Mouse (Mus musculus) kidney, adult 8-10 months (tissue): ENCODE measurements at regions not wholly inside any gene's neighbourhood (a gene's known extent, or its start where the extent isn't known, plus 50 kb on each side); places are given as distances from the start of the nearest gene placed in this dataset.

Experiments used
- DNase-seq, 2 experiments: peaks; one replicate each; pipeline ENCODE4 v3.0.0; 2022

DNA sequence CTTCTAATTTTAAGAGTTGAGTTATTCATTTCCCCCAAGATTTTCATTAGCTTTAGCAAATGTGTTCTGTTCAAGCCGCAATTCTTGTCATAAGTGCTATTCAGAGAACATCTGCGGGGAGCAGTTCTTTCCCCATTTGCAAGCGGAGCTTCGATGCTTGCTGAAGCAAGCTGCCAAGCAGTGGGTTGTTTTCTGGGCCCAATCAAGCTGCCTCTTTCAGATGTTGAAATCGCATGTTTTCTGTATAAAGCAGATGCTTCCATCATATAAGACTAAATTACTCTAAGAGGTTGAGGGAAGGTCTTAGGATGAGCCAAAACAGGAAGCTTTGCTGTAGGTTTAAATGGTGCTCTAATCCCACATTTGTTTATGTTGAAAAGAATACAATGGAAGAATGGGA, 547.4 kb downstream of the Abca13 start:
- no peak for DNase-seq

DNA sequence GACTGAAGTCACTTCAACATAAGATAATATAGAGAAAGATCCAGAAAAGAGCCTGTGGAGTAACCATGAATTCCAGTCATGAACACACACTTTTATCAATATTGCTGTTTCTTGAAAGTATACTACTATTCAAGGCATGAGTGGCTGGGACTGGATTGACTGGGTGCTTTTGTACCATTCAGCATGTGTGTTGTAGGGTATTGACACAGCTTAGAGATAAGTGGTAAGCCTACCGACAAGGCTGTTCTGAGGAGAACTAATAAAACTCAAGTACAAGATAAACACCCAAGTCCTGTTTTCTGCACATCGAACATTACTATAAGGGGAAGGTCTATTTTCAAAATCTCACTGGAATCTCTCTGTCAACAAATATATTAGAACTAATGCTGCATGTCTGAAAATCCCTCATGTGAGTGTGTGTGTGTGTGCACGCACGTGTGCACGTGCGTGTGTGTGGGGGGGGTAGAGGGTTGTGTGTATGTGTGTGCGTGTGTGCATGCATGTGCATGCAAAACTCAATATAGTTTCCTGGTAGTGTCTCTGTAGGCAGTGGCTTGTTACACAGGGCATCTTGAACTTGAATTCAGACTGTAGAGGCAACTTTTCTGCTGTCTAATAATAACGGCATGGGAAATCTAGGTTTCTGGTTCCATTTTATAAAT, 588.6 kb downstream of the Abca13 start:
- DNase-seq: no peak

DNA sequence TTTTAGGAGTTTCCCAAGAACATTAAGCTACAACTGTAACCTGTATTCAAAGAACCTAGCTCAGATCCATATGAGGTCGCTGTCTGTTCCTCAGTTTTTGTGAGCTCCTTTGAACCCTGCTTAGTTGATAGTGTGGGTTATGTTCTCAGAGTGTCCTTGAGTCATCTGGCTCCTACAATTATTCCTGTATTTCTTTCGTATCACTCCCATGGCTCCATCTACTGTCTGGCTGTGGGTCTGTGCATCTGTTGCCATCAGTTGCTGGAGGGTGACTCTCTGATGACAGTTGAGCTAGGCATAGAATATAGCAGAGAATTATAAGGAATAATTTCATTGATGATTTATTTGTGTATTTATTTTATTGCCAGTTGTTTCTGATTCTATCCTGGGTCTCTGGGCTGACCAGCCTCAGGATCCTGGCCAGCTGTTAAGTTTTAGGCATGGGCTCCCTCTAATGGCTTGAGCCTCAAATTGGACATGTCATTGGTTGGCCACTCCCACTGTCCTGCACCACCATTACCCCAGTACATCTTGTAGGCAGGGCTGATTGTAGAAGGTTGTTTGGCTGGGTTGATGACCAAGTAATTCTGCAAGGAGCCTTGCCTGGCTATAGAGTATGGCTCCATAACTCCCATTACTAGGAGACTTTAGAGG, 601.6 kb downstream of the Abca13 start:
- peak in 1 of 2 experiments; percentile 27 for DNase-seq

DNA sequence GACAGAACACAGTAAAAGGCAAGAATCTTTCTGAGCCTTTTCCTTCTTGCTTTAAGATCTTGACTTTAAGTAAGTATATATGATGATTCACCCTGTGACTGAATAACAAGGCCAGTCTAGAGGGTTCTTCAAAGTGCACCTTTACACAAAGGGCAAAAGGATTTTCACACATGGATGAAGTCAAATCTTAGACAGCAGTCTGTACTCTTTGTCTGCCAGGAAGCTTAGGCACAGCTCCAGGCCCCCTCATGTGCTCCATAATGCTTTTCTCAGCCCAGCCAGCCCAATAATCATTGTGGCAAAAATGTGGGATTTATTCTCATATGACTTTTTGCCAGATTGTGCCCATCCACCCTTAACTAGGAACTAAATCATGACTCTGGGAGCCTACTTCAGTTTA, 647.9 kb downstream of the Abca13 start:
- DNase-seq: no peak

DNA sequence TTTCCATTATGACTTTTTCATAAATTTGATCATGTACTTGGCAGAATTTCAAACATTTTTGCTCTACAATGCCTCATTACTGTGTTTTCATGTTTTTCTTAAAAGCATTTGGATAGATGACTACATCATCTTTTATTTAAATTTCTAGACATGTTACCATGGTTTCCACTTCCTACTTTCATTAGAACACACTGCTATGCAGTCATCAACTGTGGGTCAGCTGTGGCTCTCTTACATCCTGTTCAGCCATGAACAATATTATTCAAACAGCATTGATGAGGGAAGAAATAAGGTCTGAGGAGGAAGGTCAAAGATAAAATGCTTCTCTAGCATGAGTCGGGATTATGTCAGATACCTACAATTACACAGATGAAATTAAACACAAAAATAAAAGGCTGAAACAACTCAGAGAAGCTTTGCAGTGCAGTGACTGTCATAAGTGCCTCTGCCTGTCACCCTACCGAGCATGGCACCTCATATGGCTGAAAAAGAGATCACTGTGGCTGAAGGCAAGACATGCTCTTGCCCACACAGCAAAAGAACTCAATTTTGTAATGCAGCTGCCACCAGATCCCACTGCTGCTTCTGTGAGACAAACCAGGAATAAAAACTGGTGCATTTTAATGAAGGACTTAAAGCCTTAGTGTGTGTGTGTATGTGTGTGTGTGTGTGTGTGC, 676.9 kb downstream of the Abca13 start:
- no peak for DNase-seq
